Mouse (Mus musculus) ES-E14 (cell line): ENCODE measurements around the gene Il1r1. TPM values are rescaled to one million over a fixed set of nuclear protein-coding genes. Genes with fewer than 3 reads are reported as not detected.

Experiments
- DNase-seq: peaks from one replicate; pipeline ENCODE4 v3.0.0-alpha.2; 2013; ENCODE audit warnings: low read depth, low spot score
- H3K27ac ChIP-seq: 2 replicates; pipeline ENCODE4 v1.5.1; 2012; ENCODE audit warnings: low read depth, mild to moderate bottlenecking, low read length, moderate library complexity, mixed read lengths; ENCODE audit not compliant: poor library complexity, insufficient read depth, severe bottlenecking
- H3K36me3 ChIP-seq: 2 replicates; pipeline ENCODE4 v1.6.1; 2012; ENCODE audit warnings: mild to moderate bottlenecking, low read length, moderate library complexity, mixed read lengths; ENCODE audit not compliant: control insufficient read depth, poor library complexity, insufficient read depth, severe bottlenecking
- H3K4me1 ChIP-seq, 2 experiments: fragments of 150-350 bp in 1 of 2; sonication (generic) in 1 of 2; 2 replicates each; pipeline ENCODE4 v1.6.1; 2012; ENCODE audit warnings: low read length in 2 of 2, mild to moderate bottlenecking in 1 of 2, mixed read lengths in 1 of 2; ENCODE audit not compliant: control insufficient read depth in 2 of 2, insufficient read depth in 2 of 2, poor library complexity in 1 of 2
- H3K4me3 ChIP-seq, 2 experiments: fragments of 150-350 bp in 1 of 2; sonication (generic) in 1 of 2; 2 replicates each; pipeline ENCODE4 v1.5.1; 2012; ENCODE audit warnings: low read length in 2 of 2, low read depth in 1 of 2, mild to moderate bottlenecking in 1 of 2, mixed read lengths in 1 of 2; ENCODE audit not compliant: insufficient read depth in 1 of 2, poor library complexity in 1 of 2, severe bottlenecking in 1 of 2
- H3K9ac ChIP-seq: 2 replicates; pipeline ENCODE4 v1.6.1; 2012; ENCODE audit warnings: low read depth, mild to moderate bottlenecking, low read length, mixed read lengths; ENCODE audit not compliant: poor library complexity, insufficient read depth, severe bottlenecking
- H3K9me3 ChIP-seq: fragments of 150-350 bp; sonication (generic); 2 replicates; pipeline ENCODE4 v1.6.1; 2012; ENCODE audit warnings: low read depth, mild to moderate bottlenecking, low read length; ENCODE audit not compliant: control insufficient read depth, insufficient read depth
- CHD2 ChIP-seq: IDR thresholded peaks from 2 replicates; pipeline ENCODE4 v1.6.1; 2014; ENCODE audit warnings: mild to moderate bottlenecking, low read depth, low read length, inconsistent platforms
- HCFC1 ChIP-seq: IDR thresholded peaks from 2 replicates; pipeline ENCODE4 v1.6.1; 2012; ENCODE audit warnings: low read length, inconsistent platforms, borderline replicate concordance; ENCODE audit not compliant: insufficient read depth
- MAFK ChIP-seq: IDR thresholded peaks from 2 replicates; pipeline ENCODE4 v1.6.1; 2014; ENCODE audit warnings: mild to moderate bottlenecking, low read depth, low read length, inconsistent platforms; ENCODE audit not compliant: insufficient read depth
- ZC3H11A ChIP-seq: IDR thresholded peaks from 2 replicates; pipeline ENCODE4 v1.6.1; 2012; ENCODE audit warnings: low read depth, mild to moderate bottlenecking, inconsistent platforms, low read length, borderline replicate concordance
- ZNF384 ChIP-seq: IDR thresholded peaks from 2 replicates; pipeline ENCODE4 v1.6.1; 2012; ENCODE audit warnings: low read depth, low read length, inconsistent platforms
- in situ Hi-C, 2 experiments: fragments of 600-800 bp; cut with MboI; formaldehyde crosslinking; loops; one replicate each; pipeline ENCODE4 v1.15.1; 2025; ENCODE audit warnings: low sequenced_read_pairs in 2 of 2, inconsistent platforms in 1 of 2; ENCODE audit not compliant: unreplicated experiment in 2 of 2
- total RNA-seq: library from RNA; depleted of rRNA; stranded (reverse); fragments of 300-350 nt; gene quantifications from 2 replicates; pipeline ENCODE4 v1.2.3, GENCODE M21; 2012

The Il1r1 gene
- total RNA-seq, 1 experiment = 0.36 TPM

DNA sequence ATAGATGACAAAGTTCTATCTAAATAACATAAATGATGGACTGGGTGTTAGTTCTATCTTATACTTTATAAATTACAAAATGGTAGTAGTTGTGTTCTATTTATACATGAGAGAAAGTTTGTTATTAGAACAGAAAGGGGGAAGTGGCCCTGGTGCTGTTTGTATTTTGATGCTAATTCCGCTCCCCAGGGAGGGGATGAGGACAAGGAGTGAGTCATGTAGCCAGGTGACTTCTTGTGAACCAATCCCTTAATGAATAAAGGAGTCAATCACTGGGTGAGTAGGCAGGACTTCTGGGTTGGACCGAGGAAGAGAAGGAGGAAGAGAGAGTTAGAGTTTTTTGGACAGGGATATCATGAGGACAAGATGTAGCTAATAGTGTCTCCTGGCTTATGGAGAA, 81.2 kb downstream of the Il1r1 start:
- in situ Hi-C loops = no loop called here
- no peak for DNase-seq

DNA sequence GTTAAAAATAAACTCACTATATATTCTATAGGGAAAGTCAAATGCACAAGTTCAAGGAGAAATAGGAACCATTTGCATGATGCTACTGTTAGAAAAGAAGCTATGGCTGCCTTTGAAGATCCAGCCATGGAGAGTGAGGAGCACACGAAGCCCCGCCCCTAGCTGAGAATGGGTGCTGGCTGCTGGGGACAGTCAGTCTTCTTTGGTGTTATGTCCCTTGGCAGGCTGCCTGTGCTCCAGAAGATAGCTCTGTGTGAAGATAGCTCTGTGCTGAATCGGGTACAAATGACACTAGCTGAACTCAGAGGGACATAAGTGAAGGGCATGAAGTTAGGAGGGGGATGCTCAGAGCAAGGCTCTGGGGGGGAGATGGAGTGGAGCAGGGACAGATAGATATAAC, 86.2 kb downstream of the Il1r1 start:
- in situ Hi-C loops = no loop called here
- DNase-seq = no peak
- TF ChIP-seq CHD2 (no peak), ZC3H11A (no peak), ZNF384 (no peak), MAFK (no peak)
- Histone ChIP-seq H3K27ac (no peak overlapping the region), H3K4me3 (no peak overlapping the region), H3K9ac (no peak overlapping the region), H3K36me3 (no peaks in the 10 kb centered on the region), H3K4me1 (no peaks in the 10 kb centered on the region), H3K9me3 (no peaks in the 10 kb centered on the region)

More for the DNA sequence above, 81.2 kb downstream of the Il1r1 start:
- Histone ChIP-seq H3K9ac (no peak overlapping the region), H3K36me3 (no peaks in the 10 kb centered on the region), H3K4me3 (no peak overlapping the region), H3K9me3 (no peaks in the 10 kb centered on the region), H3K27ac (no peak overlapping the region), H3K4me1 (peaks cover 3 to 6% of the 10 kb centered on the region in 2 experiments; a peak in 2 of 4 replicates)
- TF ChIP-seq MAFK = no peak
- no peak for TF ChIP-seq HCFC1
- TF ChIP-seq ZC3H11A = no peak
- no peak for TF ChIP-seq ZNF384
- no peak for TF ChIP-seq CHD2

DNA sequence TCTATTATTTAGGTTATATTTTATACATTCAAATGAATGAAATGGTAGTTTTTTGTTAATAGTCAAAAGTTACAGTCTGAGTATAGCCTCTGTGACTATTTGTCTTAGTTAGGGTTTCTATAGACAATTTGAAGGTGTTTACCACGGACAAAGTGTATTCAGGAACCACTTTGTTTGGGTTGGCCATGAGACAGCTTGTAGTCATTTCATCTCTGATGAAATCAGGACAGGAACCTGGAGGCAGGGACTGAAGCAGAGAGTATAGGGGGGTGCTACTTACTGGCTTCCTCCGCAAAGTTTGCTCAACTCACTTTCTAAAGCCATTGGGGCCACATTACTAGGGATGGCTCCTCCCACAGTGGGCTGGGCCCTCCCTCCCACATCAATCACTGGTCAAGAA, 86.7 kb downstream of the Il1r1 start:
- Histone ChIP-seq H3K27ac (no peak overlapping the region), H3K36me3 (no peaks in the 10 kb centered on the region), H3K4me1 (no peaks in the 10 kb centered on the region), H3K9me3 (no peaks in the 10 kb centered on the region), H3K9ac (no peak overlapping the region), H3K4me3 (no peak overlapping the region)
- DNase-seq = no peak
- in situ Hi-C loops = no loop called here
- no peak for TF ChIP-seq CHD2
- no peak for TF ChIP-seq ZNF384
- TF ChIP-seq MAFK = no peak
- TF ChIP-seq HCFC1 = no peak
- TF ChIP-seq ZC3H11A = no peak

DNA sequence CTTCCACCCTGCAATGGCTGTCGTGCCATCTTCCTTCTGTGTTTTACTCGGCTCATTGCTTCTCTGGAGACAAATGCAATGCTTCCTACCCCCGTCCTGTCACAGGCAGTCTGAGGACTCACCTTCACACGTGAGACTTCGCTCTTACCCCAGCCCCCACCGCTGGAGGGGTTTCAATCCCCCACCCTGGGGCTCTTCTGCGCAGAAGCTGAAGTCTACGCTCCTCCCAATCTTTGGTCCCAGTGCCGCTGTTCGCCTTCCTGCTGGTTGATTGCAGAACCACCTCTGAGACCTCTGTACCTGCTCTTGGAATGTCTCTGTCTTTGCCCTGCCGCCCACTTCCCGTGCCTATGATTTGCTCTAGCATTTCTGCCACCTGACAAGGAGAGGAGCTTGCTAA, 89.1 kb downstream of the Il1r1 start:
- in situ Hi-C loops = no loop called here
- TF ChIP-seq CHD2 (no peak), HCFC1 (no peak), ZNF384 (no peak), MAFK (no peak), ZC3H11A (no peak)
- Histone ChIP-seq H3K36me3 (no peaks in the 10 kb centered on the region), H3K4me1 (no peaks in the 10 kb centered on the region; a peak in 1 of 4 replicates), H3K9me3 (no peaks in the 10 kb centered on the region), H3K4me3 (no peak overlapping the region; a peak in 2 of 4 replicates), H3K27ac (no peak overlapping the region), H3K9ac (no peak overlapping the region)
- DNase-seq = no peak

DNA sequence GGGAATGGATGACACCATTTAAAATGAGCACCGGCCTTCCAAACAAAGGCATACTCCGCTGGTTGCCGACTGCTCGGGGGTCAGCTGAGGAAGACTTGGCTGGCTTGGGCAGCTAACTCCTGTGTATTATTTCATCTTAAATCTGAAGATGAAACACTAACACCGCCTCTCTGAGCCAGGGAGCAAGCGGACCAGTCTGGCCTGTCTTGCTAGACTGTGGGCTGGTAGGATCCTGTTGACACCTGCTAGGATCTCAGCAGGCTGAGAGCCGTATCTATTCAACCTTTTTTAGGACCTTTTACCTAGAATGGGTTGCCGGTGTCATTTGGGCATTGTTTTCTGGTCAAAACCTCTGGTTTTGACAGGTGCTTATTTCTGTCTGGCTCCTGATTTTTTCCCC, 92.8 kb downstream of the Il1r1 start:
- no peak overlapping the region for H3K4me3 ChIP-seq
- no peak overlapping the region for H3K27ac ChIP-seq
- H3K36me3 ChIP-seq = no peaks in the 10 kb centered on the region
- H3K9ac ChIP-seq = no peak overlapping the region
- no peak for TF ChIP-seq ZNF384
- no peaks in the 10 kb centered on the region; a peak in 1 of 4 replicates for H3K4me1 ChIP-seq
- in situ Hi-C loops = no loop called here
- H3K9me3 ChIP-seq = no peaks in the 10 kb centered on the region
- no peak for DNase-seq
